ENCODE assay signal across 8 mouse cellular contexts in the genomic region with DNA sequence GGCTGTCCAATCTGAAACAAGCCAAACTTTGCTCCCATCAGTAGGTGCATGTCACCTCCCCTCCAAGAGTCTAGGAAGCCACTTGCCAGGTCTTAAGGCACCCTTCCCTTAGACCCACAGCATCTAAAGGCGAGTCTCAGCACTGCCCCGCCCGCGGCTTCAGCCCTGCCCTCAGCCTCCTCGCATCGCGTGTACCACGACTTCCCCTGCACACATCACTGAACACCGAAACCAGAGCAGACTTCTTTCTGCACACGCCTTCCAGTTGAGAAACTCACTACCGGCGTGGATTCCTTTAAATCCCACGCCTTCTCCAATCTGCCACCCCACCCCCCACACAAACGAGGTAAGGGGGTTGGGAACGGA.
A peak's percentile ranks its signal among the peaks of the same experiment; 100 is the strongest.
DNase-seq lines count a peak whose midpoint lies in the region; ATAC-seq lines count a peak whose summit lies in the region.

No protein-coding gene starts in this region.

- under 1% methylated on average over 15 of the region's 15 CpGs for WGBS in hindbrain, embryonic 15.5 days
- WGBS in midbrain, embryonic 14.5 days = under 1% methylated on average over 15 of the region's 15 CpGs

- peak overlapping the region; percentile 72 for H3K9ac ChIP-seq in hindbrain, embryonic 15.5 days
- peak overlapping the region; percentile 76 for H3K9ac ChIP-seq in midbrain, embryonic 14.5 days (replicated peaks; ENCODE audit: low read length)

- peak; percentile 74 for ATAC-seq in hindbrain, embryonic 15.5 days (ENCODE audit: low FRiP score, low read depth)
- ATAC-seq in midbrain, embryonic 14.5 days (ENCODE audit: low FRiP score, low TSS enrichment) = peak; percentile 41; the same call in 1 of the 2 replicates
- no peak for ATAC-seq in megakaryocyte-erythroid progenitor cell, adult 5-6 weeks (replicated peaks; ENCODE audit: low FRiP score, low TSS enrichment, poor library complexity, severe bottlenecking)

- peak overlapping the region; percentile 88 for H3K27ac ChIP-seq in hindbrain, embryonic 15.5 days (replicated peaks)
- peak overlapping the region; percentile 85 for H3K27ac ChIP-seq in midbrain, embryonic 14.5 days (replicated peaks; ENCODE audit: low read depth, low read length)

- H3K27me3 ChIP-seq in hindbrain, embryonic 15.5 days = no peaks in the 10 kb centered on the region
- H3K27me3 ChIP-seq in midbrain, embryonic 14.5 days (ENCODE audit: control insufficient read depth, insufficient read depth, low read length) = peaks cover 7% of the 10 kb centered on the region; the same call in 1 of the 2 replicates

- H3K4me3 ChIP-seq in hindbrain, embryonic 15.5 days = peak overlapping the region; percentile 65
- H3K4me3 ChIP-seq in midbrain, embryonic 14.5 days (replicated peaks; ENCODE audit: low read depth, low read length) = peak overlapping the region; percentile 63

- DNase-seq in cerebellum, adult 11-12 months = peak; percentile 12
- DNase-seq in cerebellum, adult 9-11 months = no peak
- peak; percentile 21 to 31 for DNase-seq in right cerebral cortex, adult 2 months (ENCODE audit: low spot score in 2 of 2)
- DNase-seq in right cerebral cortex, postnatal 4 days = no peak
- DNase-seq in midbrain, embryonic 14.5 days = peak; percentile 66
- DNase-seq in adrenal gland, postnatal 10 days = no peak

- H3K4me2 ChIP-seq in hindbrain, embryonic 15.5 days = peak overlapping the region; percentile 84
- H3K4me2 ChIP-seq in midbrain, embryonic 14.5 days (ENCODE audit: low read length) = peak overlapping the region; percentile 90

- no peaks in the 10 kb centered on the region for H3K36me3 ChIP-seq in hindbrain, embryonic 15.5 days
- H3K36me3 ChIP-seq in midbrain, embryonic 14.5 days (ENCODE audit: control insufficient read depth, insufficient read depth, low read length) = no peaks in the 10 kb centered on the region

- peaks cover 22% of the 10 kb centered on the region for H3K4me1 ChIP-seq in hindbrain, embryonic 15.5 days (replicated peaks)
- H3K4me1 ChIP-seq in midbrain, embryonic 14.5 days (ENCODE audit: control insufficient read depth, insufficient read depth, low read length) = peaks cover 18% of the 10 kb centered on the region

- H3K9me3 ChIP-seq in hindbrain, embryonic 15.5 days = no peaks in the 10 kb centered on the region
- H3K9me3 ChIP-seq in midbrain, embryonic 14.5 days (ENCODE audit: control insufficient read depth, low read length) = no peaks in the 10 kb centered on the region

Comparison
In these comparisons a context has a peak if more than half of its experiments do, and no peak if none do; other contexts are left out.
1. DNase-seq: peak in cerebellum, adult 11-12 months (single experiment), right cerebral cortex, adult 2 months (2 of 2) and midbrain, embryonic 14.5 days (single experiment); none in cerebellum, adult 9-11 months (single experiment), right cerebral cortex, postnatal 4 days (single experiment) and adrenal gland, postnatal 10 days (single experiment).